Mouse (Mus musculus): ENCODE results near the gene Lrit3. TPM values are rescaled to one million over a fixed set of nuclear protein-coding genes. Genes with fewer than 3 reads are reported as not detected.
"Not testable (repeated sequence)": the region's sequence is repeated elsewhere in the genome, so short reads cannot be mapped to it uniquely, and the experiment has no call there.

Lrit3 gene
- total RNA-seq, 2 experiments from 2014 or later, result not detected

GRCm38 (mm10) chr3:129766971-129767794 lies 36.6 kb downstream of the Lrit3 start:
- no peak for DNase-seq

- DNase-seq, result no peak
Measured at GRCm38 (mm10) chr3:129766106-129766505, 37.7 kb downstream of the Lrit3 start.

- not testable (repeated sequence) for DNase-seq
Measured at GRCm38 (mm10) chr3:129757599-129757998, 46.2 kb downstream of the Lrit3 start.

GRCm38 (mm10) chr3:129754650-129755604 lies 48.9 kb downstream of the Lrit3 start, which contains the start of gene Egf:
TSS of gene Egf (minus strand) at chr3:129755316.
- peak in 1 of 2 experiments; percentile 3 for DNase-seq

- DNase-seq, result no peak
Measured at GRCm38 (mm10) chr3:129744803-129745202, 59.0 kb downstream of the Lrit3 start.

GRCm38 (mm10) chr3:129742781-129743180 lies 61.0 kb downstream of the Lrit3 start:
- DNase-seq, result no peak

- no peak for DNase-seq
Measured at GRCm38 (mm10) chr3:129738291-129739183, 65.3 kb downstream of the Lrit3 start.

Other genes starting within 250 kb of the Lrit3 start
- 1 to 10 TPM; 1.2 to 2.0 TPM for gene Egf, start 48.7 kb downstream of the Lrit3 start, total RNA-seq (2021)
- under 1 TPM; 0.45 to 0.66 TPM for gene Rrh, start 18.6 kb upstream of the Lrit3 start, total RNA-seq (2021)
- gene Gar1, start 27.4 kb upstream of the Lrit3 start, total RNA-seq (2021), result 10 to 100 TPM; 43.8 to 45.6 TPM
- gene Cfi, start 31.9 kb upstream of the Lrit3 start, total RNA-seq (2021), result not detected
- gene Pla2g12a, start 74.6 kb upstream of the Lrit3 start, total RNA-seq (2021), result 10 to 100 TPM; 24.3 to 27.2 TPM
- 1 to 10 TPM; 7.0 to 8.6 TPM for gene Casp6, start 97.4 kb upstream of the Lrit3 start, total RNA-seq (2021)
- 1 to 10 TPM; 3.0 to 3.2 TPM for gene Mcub, start 166.2 kb upstream of the Lrit3 start, total RNA-seq (2021)

Measured in layer of hippocampus, postnatal 36 days (tissue).